Mouse (Mus musculus) bone marrow macrophage, adult 2 months (primary cell): ENCODE data around the gene Foxn3.

Experiments
- CTCF ChIP-seq: IDR thresholded peaks from 2 replicates; pipeline ENCODE4 v1.5.1; 2012; ENCODE audit warnings: low read depth, mild to moderate bottlenecking, low read length, moderate library complexity
- POLR2A ChIP-seq: IDR thresholded peaks from 2 replicates; pipeline ENCODE4 v1.6.1; 2012; ENCODE audit warnings: mild to moderate bottlenecking, low read depth, low read length, borderline replicate concordance

- no peak for TF ChIP-seq CTCF
- TF ChIP-seq POLR2A, result no peak
These were observed 89.8 kb downstream of the Foxn3 start for GRCm38 (mm10) chr12:99473406-99474133.
